Mouse (Mus musculus): ENCODE results near the gene Dgki.

DNA sequence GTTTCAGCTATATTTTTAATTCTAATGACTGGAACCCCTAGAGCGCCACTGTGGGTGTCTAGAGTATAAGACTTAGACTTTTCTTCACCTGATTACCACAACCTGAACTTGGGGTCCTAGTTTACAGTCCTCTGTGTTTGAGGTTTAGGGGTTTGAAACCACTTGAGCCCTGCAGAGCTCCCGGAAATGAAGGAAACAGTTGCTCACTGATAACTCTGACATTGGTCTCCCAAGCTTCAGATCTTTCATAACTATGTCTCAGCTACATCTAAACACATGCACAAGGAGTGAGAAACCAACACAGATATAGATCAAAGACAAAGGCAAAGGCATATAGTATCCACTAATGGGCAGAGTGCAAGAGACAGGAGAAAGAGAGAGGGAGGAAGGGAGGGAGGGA lies 271.7 kb downstream of the Dgki start:
- TF ChIP-seq POLR2A (IDR thresholded peaks at IDR 0.05; ENCODE audit: insufficient read depth, low read depth, low read length) (no peak), CTCF (IDR thresholded peaks at IDR 0.05; ENCODE audit: insufficient read depth, low read depth, low read length) (no peak)
